Mouse (Mus musculus): ENCODE results near the gene Prkcq. TPM values are rescaled to one million over a fixed set of nuclear protein-coding genes. Genes with fewer than 3 reads are reported as not detected.

The Prkcq gene
- polyA plus RNA-seq, 1 experiment from 2014 or later = 2.6 TPM

GRCm38 (mm10) chr2:11278965-11279364 is 107.1 kb downstream of the Prkcq start:
- 62% methylated on average over 7 of the region's 7 CpGs for WGBS
- Histone ChIP-seq H3K4me2 (no peak overlapping the region), H3K36me3 (no peaks in the 10 kb centered on the region), H3K27me3 (replicated peaks) (no peaks in the 10 kb centered on the region), H3K9ac (no peak overlapping the region), H3K9me3 (no peaks in the 10 kb centered on the region), H3K4me3 (replicated peaks) (no peak overlapping the region), H3K27ac (no peak overlapping the region), H3K4me1 (no peaks in the 10 kb centered on the region; the same call in 1 of the 2 replicates)
- ATAC-seq (ENCODE audit: insufficient read depth, low FRiP score, low read depth) = no peak

- Histone ChIP-seq H3K4me1 (no peaks in the 10 kb centered on the region; the same call in 1 of the 2 replicates), H3K27me3 (replicated peaks) (no peaks in the 10 kb centered on the region), H3K27ac (no peak overlapping the region), H3K4me3 (replicated peaks) (no peak overlapping the region), H3K9ac (no peak overlapping the region), H3K4me2 (no peak overlapping the region), H3K9me3 (no peaks in the 10 kb centered on the region), H3K36me3 (no peaks in the 10 kb centered on the region)
- no peak for ATAC-seq (ENCODE audit: insufficient read depth, low FRiP score, low read depth)
- 58% methylated on average over 2 of the region's 2 CpGs for WGBS
Observed at GRCm38 (mm10) chr2:11280247-11280646, 108.3 kb downstream of the Prkcq start.

DNA sequence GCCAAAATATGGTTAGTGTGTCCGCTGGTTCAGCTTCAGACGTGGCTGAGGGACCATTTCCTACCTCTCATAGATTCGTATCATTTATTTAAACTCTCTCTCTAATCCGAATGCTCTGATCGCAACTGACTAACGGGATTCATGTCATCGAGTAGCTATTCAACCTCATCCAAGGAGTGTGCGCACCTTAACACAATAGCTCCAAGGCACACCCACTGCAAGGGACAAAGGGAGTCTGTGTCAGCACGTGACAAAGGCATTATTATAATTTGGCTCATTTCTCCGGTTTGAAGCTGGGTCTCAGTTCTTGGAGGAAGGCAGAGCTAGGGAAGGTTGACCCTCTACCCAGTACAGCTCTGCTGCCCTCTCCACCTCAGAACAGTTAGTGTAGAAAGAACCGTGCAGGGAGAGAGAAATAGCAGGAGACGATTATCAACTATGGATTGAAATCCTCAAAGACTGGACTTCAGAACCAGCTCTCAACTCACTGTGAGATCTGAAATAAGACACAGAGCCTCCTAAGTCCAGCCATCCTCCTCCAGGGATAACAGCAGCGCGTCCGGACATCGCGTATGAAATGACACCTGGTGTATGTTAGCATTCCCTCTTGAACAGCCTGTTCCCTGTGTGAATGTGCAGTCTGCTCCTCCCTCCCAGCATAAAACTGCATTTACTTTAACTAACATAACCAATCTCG is 116.1 kb downstream of the Prkcq start:
- no peak overlapping the region for H3K4me3 ChIP-seq (replicated peaks)
- 66% methylated on average over 18 of the region's 18 CpGs for WGBS
- no peaks in the 10 kb centered on the region for H3K36me3 ChIP-seq
- H3K4me1 ChIP-seq = no peaks in the 10 kb centered on the region
- no peaks in the 10 kb centered on the region for H3K9me3 ChIP-seq
- ATAC-seq (ENCODE audit: insufficient read depth, low FRiP score, low read depth) = peak; percentile 22; the same call in 1 of the 2 replicates
- H3K27ac ChIP-seq = no peak overlapping the region
- no peaks in the 10 kb centered on the region for H3K27me3 ChIP-seq (replicated peaks)
- no peak overlapping the region for H3K9ac ChIP-seq
- peak overlapping the region; percentile 40 for H3K4me2 ChIP-seq

- H3K36me3 ChIP-seq = no peaks in the 10 kb centered on the region
- H3K4me3 ChIP-seq (replicated peaks) = no peak overlapping the region
- 6% methylated on average over 7 of the region's 7 CpGs for WGBS
- H3K27ac ChIP-seq = no peak overlapping the region
- peak; percentile 75; the same call in 1 of the 2 replicates for ATAC-seq (ENCODE audit: insufficient read depth, low FRiP score, low read depth)
- H3K4me2 ChIP-seq = peak overlapping the region; percentile 40
- no peak overlapping the region for H3K9ac ChIP-seq
- no peaks in the 10 kb centered on the region for H3K27me3 ChIP-seq (replicated peaks)
- H3K4me1 ChIP-seq = no peaks in the 10 kb centered on the region
- no peaks in the 10 kb centered on the region for H3K9me3 ChIP-seq
Observed at GRCm38 (mm10) chr2:11288531-11288846, 116.6 kb downstream of the Prkcq start.

DNA sequence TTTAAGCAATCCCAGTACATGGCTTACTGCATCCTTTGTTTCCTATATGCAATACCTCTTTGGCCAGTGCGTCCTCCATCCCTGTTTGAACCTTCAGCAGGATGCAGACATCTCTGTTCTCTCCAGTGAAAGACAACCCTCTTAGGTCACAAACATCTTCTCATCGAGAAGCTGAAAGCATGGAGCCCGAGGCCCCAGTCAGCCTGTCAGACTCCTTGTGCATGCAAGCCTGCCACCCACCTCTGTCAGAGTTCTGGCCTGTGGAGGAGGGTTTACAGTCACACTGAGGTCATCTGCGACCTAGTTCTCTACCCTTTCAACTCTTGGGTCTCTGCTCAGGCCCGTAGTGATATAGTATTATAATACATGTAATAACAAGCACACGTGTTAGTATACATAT is 119.0 kb downstream of the Prkcq start:
- Histone ChIP-seq H3K4me2 (no peak overlapping the region), H3K4me1 (no peaks in the 10 kb centered on the region), H3K9ac (no peak overlapping the region), H3K27me3 (replicated peaks) (no peaks in the 10 kb centered on the region), H3K4me3 (replicated peaks) (no peak overlapping the region), H3K36me3 (no peaks in the 10 kb centered on the region), H3K27ac (no peak overlapping the region), H3K9me3 (no peaks in the 10 kb centered on the region)
- WGBS = 85% methylated on average over 6 of the region's 6 CpGs
- no peak for ATAC-seq (ENCODE audit: insufficient read depth, low FRiP score, low read depth)

DNA sequence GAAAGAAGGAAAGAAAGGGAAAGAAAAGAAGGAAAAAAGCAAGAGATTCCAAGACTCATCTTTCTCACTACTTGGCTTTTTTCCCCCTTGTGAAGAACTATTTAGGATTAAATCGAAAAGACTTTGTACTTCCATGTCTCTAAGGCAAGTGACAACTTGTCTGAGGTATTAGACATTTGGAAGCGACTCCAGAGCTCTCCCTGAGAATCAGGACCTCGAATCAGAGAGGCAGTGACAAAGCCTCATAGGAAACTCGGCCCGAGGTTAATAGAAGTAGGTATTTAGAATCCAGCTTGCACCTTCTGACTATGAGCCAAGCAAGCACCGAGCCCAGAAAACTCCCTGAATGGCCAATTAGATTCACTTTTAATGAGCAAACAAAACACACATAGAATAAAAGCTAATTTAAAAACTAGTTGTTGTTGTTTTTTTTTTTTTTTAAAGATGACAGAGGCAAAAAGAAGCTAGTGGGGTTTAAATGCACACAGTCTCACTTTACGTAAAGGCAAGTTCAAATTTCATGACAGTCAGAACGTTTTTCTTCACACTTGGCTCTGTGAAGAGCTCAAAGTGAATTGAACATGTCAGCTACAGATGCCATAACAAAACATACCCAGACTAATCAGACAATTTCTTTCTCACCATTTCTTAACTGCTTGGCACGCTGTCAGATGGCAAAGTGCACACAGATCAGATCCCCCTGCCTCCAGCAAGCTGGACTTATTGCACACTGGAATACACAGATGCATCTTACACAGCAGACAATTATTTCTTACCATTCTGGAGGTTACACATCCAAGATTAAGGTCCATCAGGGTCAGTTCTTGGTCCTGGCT is 119.9 kb downstream of the Prkcq start:
- H3K4me1 ChIP-seq = no peaks in the 10 kb centered on the region
- no peaks in the 10 kb centered on the region for H3K36me3 ChIP-seq
- no peaks in the 10 kb centered on the region for H3K27me3 ChIP-seq (replicated peaks)
- no peak for ATAC-seq (ENCODE audit: insufficient read depth, low FRiP score, low read depth)
- H3K9ac ChIP-seq = no peak overlapping the region
- no peak overlapping the region for H3K4me3 ChIP-seq (replicated peaks)
- no peak overlapping the region for H3K27ac ChIP-seq
- H3K4me2 ChIP-seq = no peak overlapping the region
- no peaks in the 10 kb centered on the region for H3K9me3 ChIP-seq
- 76% methylated on average over 9 of the region's 9 CpGs for WGBS

DNA sequence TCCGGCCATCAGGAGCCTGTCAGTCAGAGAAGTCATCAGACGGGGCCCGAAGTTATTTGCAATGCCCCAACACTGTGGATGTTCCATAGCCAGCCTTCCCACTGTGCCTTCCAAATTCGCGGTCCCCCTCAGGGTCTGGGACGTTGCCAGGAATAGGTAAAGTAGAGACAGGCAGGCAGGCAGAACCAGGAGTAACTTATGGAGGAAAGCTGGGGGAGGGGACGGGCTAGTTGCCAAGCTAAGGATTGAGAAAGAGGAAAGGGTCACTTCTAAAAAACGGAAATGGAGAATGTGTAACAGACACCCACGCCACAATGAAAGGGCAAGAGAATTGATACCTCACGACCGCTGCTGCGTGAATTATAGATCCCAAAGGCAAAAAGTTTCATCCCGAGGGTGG is 121.2 kb downstream of the Prkcq start:
- Histone ChIP-seq H3K27me3 (replicated peaks) (no peaks in the 10 kb centered on the region), H3K27ac (no peak overlapping the region)
- ATAC-seq (ENCODE audit: insufficient read depth, low FRiP score, low read depth) = no peak

DNA sequence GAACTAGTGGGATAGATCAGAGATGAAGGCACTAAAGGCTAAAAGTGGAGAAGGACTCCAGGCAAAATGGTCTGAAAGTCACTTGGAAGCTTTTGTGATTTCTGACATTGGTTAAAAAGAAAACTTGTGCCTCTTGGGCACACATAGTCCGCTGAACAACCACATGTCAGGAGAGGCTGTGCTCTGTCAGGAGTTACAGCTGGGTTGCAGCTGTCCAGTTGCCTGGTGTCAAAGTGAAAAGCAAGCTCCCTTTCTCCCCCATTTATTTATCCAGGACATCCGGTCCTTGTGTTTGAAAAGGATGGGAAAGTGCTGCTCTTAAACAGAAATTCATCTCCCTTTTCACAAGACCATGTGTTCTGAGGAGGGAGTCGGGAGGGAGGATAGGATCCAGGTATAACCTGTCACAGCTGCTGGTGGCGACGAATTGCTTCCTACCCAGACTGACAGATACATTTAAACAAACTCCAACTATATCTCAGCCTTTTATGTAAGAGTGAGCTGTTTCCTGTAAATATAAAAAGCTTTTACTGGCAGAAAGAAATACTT is 122.8 kb downstream of the Prkcq start:
- peak; percentile 53; the same call in 1 of the 2 replicates for ATAC-seq (ENCODE audit: insufficient read depth, low FRiP score, low read depth)
- Histone ChIP-seq H3K27ac (peak overlapping the region; percentile 45; the same call in 1 of the 2 replicates), H3K36me3 (no peaks in the 10 kb centered on the region), H3K4me1 (no peaks in the 10 kb centered on the region), H3K4me2 (no peak overlapping the region), H3K9ac (no peak overlapping the region), H3K4me3 (replicated peaks) (no peak overlapping the region), H3K27me3 (replicated peaks) (no peaks in the 10 kb centered on the region), H3K9me3 (no peaks in the 10 kb centered on the region)
- WGBS = 41% methylated on average over 5 of the region's 5 CpGs

More for the DNA sequence above, 121.2 kb downstream of the Prkcq start:
- 83% methylated on average over 13 of the region's 13 CpGs for WGBS
- Histone ChIP-seq H3K36me3 (no peaks in the 10 kb centered on the region), H3K4me3 (replicated peaks) (no peak overlapping the region), H3K9ac (no peak overlapping the region), H3K9me3 (no peaks in the 10 kb centered on the region), H3K4me1 (no peaks in the 10 kb centered on the region), H3K4me2 (no peak overlapping the region)

GRCm38 (mm10) chr2:11298811-11299210 is 126.9 kb downstream of the Prkcq start:
- no peak overlapping the region for H3K9ac ChIP-seq
- H3K4me3 ChIP-seq (replicated peaks) = no peak overlapping the region
- 81% methylated on average over 7 of the region's 7 CpGs for WGBS
- H3K27me3 ChIP-seq (replicated peaks) = no peaks in the 10 kb centered on the region
- ATAC-seq (ENCODE audit: insufficient read depth, low FRiP score, low read depth) = no peak
- no peak overlapping the region for H3K27ac ChIP-seq
- no peaks in the 10 kb centered on the region for H3K9me3 ChIP-seq
- no peak overlapping the region for H3K4me2 ChIP-seq
- H3K4me1 ChIP-seq = no peaks in the 10 kb centered on the region
- no peaks in the 10 kb centered on the region for H3K36me3 ChIP-seq

GRCm38 (mm10) chr2:11299366-11299765 is 127.5 kb downstream of the Prkcq start:
- WGBS = 45% methylated on average over 1 of the region's 1 CpGs

GRCm38 (mm10) chr2:11300362-11300761 is 128.5 kb downstream of the Prkcq start:
- Histone ChIP-seq H3K36me3 (no peaks in the 10 kb centered on the region), H3K4me1 (no peaks in the 10 kb centered on the region), H3K27ac (no peak overlapping the region), H3K9ac (no peak overlapping the region), H3K4me3 (replicated peaks) (no peak overlapping the region), H3K27me3 (replicated peaks) (no peaks in the 10 kb centered on the region), H3K9me3 (no peaks in the 10 kb centered on the region), H3K4me2 (no peak overlapping the region)
- no peak for ATAC-seq (ENCODE audit: insufficient read depth, low FRiP score, low read depth)
- 78% methylated on average over 6 of the region's 6 CpGs for WGBS

More at GRCm38 (mm10) chr2:11299366-11299765, 127.5 kb downstream of the Prkcq start:
- H3K4me1 ChIP-seq = no peaks in the 10 kb centered on the region
- H3K4me3 ChIP-seq (replicated peaks) = no peak overlapping the region
- no peak for ATAC-seq (ENCODE audit: insufficient read depth, low FRiP score, low read depth)
- no peaks in the 10 kb centered on the region for H3K36me3 ChIP-seq
- no peaks in the 10 kb centered on the region for H3K27me3 ChIP-seq (replicated peaks)
- H3K4me2 ChIP-seq = no peak overlapping the region
- no peak overlapping the region for H3K9ac ChIP-seq
- H3K27ac ChIP-seq = no peak overlapping the region
- no peaks in the 10 kb centered on the region for H3K9me3 ChIP-seq

GRCm38 (mm10) chr2:11320241-11320640 is 148.3 kb downstream of the Prkcq start:
- no peak overlapping the region for H3K27ac ChIP-seq
- ATAC-seq (ENCODE audit: insufficient read depth, low FRiP score, low read depth) = no peak
- no peaks in the 10 kb centered on the region for H3K27me3 ChIP-seq (replicated peaks)
- H3K4me1 ChIP-seq = no peaks in the 10 kb centered on the region
- H3K36me3 ChIP-seq = no peaks in the 10 kb centered on the region
- no peak overlapping the region for H3K9ac ChIP-seq
- H3K9me3 ChIP-seq = no peaks in the 10 kb centered on the region
- no peak overlapping the region for H3K4me2 ChIP-seq
- WGBS = 29% methylated on average over 10 of the region's 10 CpGs
- no peak overlapping the region for H3K4me3 ChIP-seq (replicated peaks)

Data from stomach, embryonic 15.5 days (tissue).